Mouse (Mus musculus) regulatory T cell (primary cell): Measurements from ENCODE around the gene Anapc11.

Experiments used
- in situ Hi-C: fragments of 300-600 bp; cut with MboI, MseI; formaldehyde crosslinking; loops from one replicate; pipeline ENCODE4 v1.15.1; 2025; ENCODE audit warnings: high pct_unique_total_duplicates

Gene Anapc11

GRCm38 (mm10) chr11:120654741-120655140 lies 56.5 kb downstream of the Anapc11 start:
- in situ Hi-C loops, result no loop called here

GRCm38 (mm10) chr11:120657301-120657700 lies 59.1 kb downstream of the Anapc11 start:
- in situ Hi-C loops, result no loop called here
